Mouse (Mus musculus): ENCODE data around the gene Grem1. TPM values are rescaled to one million over a fixed set of nuclear protein-coding genes. Genes with fewer than 3 reads are reported as not detected.

Gene Grem1
- polyA plus RNA-seq, 1 experiment from 2014 or later = 0.18 TPM

DNA sequence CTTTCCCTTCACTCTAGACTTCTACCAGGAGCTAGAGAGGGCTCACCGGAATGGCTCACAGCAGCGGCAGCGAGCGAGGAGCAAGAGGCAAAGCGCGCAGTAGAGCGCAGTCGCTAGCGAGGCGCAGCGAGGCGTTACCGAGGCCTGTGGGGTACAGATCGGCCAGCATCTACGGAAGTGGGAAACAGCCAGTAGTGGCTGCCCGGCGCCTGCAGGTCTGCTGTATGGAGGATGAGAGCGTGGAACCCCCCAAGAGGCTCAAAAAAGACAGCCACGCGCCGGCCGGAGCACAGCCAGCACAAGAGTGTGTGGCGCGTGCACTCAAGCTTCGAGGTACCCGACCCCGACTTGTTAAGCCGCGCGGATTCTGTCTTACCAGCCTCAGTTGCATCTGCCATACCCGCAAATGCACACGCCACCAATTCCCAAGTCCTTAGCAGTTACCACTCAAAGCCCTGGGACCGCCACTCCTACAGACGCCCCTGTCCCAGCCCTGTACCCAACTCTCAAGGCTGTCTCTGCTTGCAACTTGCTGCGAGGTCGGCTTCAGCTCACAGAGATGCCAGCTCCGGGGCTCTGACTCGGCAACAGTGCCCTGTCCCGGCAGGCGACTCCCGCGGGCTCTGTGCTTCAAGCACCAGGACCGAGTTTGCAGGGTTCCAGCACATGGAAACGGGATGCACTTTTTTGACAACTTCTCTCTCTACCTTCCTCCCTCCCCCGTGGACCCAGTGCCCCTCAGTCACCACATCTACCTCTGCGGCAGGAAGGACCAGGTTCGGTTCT is 728 bp downstream of the Grem1 start:
- DNase-seq (ENCODE audit: low read depth, low spot score) = no peak

DNA sequence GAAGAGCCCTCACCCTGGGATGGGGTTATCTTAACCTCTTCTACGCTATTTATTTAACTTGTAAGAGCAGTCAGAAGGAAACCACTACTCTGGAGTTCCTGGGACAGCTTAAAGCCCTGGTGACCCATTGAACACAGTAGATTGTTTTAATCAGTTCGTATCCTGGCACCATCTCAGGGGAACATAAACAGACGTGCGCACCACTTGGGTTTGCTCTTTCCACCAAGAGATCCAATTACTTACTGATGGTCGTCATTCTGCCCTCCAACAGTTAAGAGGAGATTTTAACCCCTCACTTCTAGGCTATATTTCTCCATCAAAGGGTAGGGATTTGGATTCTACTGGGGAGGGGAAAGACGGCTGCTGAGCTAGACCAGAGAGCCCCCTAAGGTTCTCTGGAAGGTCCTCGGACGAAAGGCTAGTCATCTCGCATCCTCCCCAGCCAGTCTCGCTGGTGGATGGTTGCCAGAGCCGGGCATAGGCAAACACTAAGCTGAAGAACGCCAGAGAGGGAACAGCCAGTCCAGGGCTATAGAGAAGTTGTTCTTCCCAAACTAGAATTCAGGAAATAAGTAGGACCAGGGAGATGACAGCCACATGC is 1.4 kb downstream of the Grem1 start:
- CTCF ChIA-PET = no interaction called here
- TF ChIP-seq CTCF (IDR thresholded peaks at IDR 0.05) = no peak
- POLR2A ChIA-PET = no interaction called here
- in situ Hi-C loops (cut with MboI; ENCODE audit: low pct_unique_long_range_greater_than_20kb) = no loop called here
- DNase-seq (ENCODE audit: low read depth, low spot score) (no peak), ATAC-seq (no peak)
- H3K27me3 ChIP-seq = peaks cover 25% of the 10 kb centered on the region

More for the DNA sequence above, 728 bp downstream of the Grem1 start:
- in situ Hi-C loops (cut with MboI; ENCODE audit: low pct_unique_long_range_greater_than_20kb) = no loop called here
- CTCF ChIA-PET = no interaction called here
- ATAC-seq = peak; percentile 63
- peaks cover 25% of the 10 kb centered on the region for H3K27me3 ChIP-seq
- POLR2A ChIA-PET = no interaction called here
- no peak for TF ChIP-seq CTCF (IDR thresholded peaks at IDR 0.05)

DNA sequence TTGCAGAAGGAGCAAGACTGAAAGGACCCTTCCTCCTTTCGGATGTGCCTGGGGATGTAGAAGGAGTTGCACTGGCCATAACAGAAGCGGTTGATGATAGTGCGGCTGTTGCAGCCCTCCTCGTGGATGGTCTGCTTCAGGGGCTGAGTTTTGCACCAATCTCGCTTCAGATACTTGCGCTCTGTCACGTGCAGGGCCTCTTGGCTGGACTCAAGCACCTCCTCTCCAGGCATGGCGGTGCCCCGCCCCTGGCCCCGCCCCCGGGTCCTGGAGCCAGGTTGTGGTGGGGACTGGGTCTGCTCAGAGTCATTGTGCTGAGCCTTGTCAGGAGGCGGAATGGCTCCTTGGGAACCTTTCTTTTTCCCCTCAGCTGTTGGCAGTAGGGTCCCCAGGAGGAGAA is 8.7 kb downstream of the Grem1 start:
- POLR2A ChIA-PET = no interaction called here
- CTCF ChIA-PET = interaction anchor here (1.0 to 1.7 kb wide), 2 partner anchors 26 to 37 kb away, joined by 3 read pairs; no protein-coding TSS in a partner anchor
- in situ Hi-C loops (cut with MboI; ENCODE audit: low pct_unique_long_range_greater_than_20kb) = no loop called here
- TF ChIP-seq CTCF (IDR thresholded peaks at IDR 0.05) = no peak
- ATAC-seq (no peak), DNase-seq (ENCODE audit: low read depth, low spot score) (no peak)
- H3K27me3 ChIP-seq = peaks cover 15% of the 10 kb centered on the region

DNA sequence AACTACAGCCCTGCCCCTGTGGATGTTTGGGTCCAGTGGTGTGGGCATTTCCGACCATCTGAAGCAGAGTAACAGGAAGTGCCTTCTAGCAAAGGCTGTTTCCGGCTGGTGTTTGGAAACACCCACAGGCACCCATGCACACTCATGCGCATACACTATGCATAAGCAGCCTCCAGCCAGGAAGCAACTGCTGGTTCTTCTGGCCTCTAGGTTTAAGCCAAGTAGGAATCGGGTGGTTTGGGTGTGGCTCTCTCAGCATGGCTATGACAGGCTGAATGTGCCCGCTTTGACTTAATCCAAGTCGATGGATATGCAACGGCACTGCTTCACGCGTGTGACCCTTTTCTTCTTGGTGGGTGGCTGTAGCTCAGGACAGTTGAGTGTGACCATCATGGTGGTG is 9.1 kb downstream of the Grem1 start:
- DNase-seq (ENCODE audit: low read depth, low spot score) (no peak), ATAC-seq (no peak)
- in situ Hi-C loops (cut with MboI; ENCODE audit: low pct_unique_long_range_greater_than_20kb) = no loop called here
- H3K27me3 ChIP-seq = peaks cover 14% of the 10 kb centered on the region
- TF ChIP-seq CTCF (IDR thresholded peaks at IDR 0.05) = no peak
- POLR2A ChIA-PET = no interaction called here
- CTCF ChIA-PET = interaction anchor here (1.0 kb wide), 1 partner anchor 25 kb away, joined by 3 read pairs; no protein-coding TSS in a partner anchor

DNA sequence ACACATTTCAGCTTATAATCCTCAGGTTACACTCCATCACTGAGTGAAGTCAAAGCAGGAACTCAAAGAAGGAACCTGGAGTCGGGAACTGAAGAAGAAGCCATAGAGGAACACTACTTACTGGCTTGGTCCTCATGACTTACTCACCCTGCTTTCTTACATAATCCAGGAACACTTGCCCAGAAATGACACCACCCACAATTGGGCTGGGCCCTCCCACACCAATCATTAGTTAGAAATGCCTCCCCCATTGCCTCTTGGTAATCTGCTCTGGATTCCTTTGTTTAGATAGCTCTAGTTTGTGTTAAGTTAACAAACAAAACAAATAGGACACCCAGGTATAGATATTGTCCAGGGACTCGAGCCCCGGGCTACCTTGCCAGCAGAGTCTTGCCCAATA is 29.9 kb downstream of the Grem1 start:
- TF ChIP-seq CTCF (IDR thresholded peaks at IDR 0.05) = no peak
- ATAC-seq (no peak), DNase-seq (ENCODE audit: low read depth, low spot score) (no peak)
- POLR2A ChIA-PET = no interaction called here
- peaks cover 12% of the 10 kb centered on the region for H3K27me3 ChIP-seq
- in situ Hi-C loops (cut with MboI; ENCODE audit: low pct_unique_long_range_greater_than_20kb) = no loop called here
- CTCF ChIA-PET = interaction anchor here (0.8 kb wide), 1 partner anchor 11 kb away, joined by 3 read pairs; no protein-coding TSS in a partner anchor

DNA sequence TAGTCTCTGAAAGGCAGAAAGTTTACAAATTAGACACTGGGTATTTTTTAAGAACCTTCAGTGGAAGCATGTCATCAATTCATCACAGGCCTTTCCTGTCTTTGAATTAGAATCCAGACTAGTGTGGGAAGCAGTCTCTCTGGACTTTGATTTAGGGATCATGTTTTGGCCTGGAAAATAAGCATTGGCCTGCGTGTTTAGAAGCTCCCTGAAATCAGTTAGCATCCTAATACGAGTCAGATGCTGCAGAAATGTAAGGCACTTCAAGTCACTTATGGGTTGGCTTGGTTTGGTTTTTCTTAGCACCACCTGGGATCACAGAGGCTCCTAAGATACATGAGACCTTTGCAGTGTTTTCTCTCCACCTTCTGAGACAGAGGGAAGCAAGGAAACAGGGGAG is 43.6 kb downstream of the Grem1 start:
- no peak for TF ChIP-seq CTCF (IDR thresholded peaks at IDR 0.05)
- H3K27me3 ChIP-seq = no peaks in the 10 kb centered on the region
- DNase-seq (ENCODE audit: low read depth, low spot score) = no peak
- CTCF ChIA-PET = no interaction called here
- no peak for ATAC-seq
- in situ Hi-C loops (cut with MboI; ENCODE audit: low pct_unique_long_range_greater_than_20kb) = no loop called here
- POLR2A ChIA-PET = interaction anchor here (0.8 kb wide), 1 partner anchor 21 kb away, joined by 3 read pairs; no protein-coding TSS in a partner anchor

DNA sequence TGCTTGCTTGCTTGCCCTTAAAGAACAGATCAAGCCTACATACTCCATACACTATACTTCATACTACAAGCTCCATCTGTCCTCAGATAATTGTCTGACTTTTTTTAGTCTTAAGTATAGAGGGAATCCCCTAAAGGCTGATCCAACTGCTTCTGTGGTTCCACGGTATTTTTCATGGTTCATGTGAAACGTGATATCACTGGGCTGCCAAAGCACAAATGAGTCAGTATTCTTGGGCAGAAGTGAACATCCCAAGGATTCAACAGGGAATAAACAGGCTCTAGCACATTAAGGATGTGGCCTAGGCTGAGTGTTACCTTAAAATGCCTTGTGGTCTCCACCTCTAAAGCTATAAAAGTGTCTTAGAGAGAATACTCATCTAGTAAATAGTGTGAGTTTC is 45.0 kb downstream of the Grem1 start:
- CTCF ChIA-PET = interaction anchor here (1.0 to 1.5 kb wide), 4 partner anchors 10 to 65 kb away, joined by 3 to 4 read pairs (median 3); no protein-coding TSS in a partner anchor
- in situ Hi-C loops (cut with MboI; ENCODE audit: low pct_unique_long_range_greater_than_20kb) = no loop called here
- TF ChIP-seq CTCF (IDR thresholded peaks at IDR 0.05) = no peak
- ATAC-seq (no peak), DNase-seq (ENCODE audit: low read depth, low spot score) (peak; percentile 35)
- POLR2A ChIA-PET = no interaction called here
- no peaks in the 10 kb centered on the region for H3K27me3 ChIP-seq

DNA sequence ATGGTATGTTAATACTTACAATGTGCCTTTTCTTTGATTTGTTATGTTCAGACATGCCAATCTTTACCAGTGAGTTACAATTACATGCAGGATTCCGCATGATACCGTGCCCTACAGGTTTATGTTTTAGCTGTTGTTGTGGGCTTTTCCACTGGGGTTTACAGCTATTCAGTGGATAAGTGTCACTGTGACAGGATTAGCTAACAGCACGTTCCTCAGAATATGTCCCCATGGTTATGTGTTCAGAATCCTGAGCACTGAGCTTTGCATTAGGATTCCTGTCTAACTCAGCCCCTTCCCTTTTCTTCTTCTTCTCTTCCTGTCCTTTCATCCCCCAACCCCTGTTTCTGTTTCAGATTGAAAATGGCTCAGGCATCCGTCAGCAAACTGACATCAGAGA is 50.9 kb downstream of the Grem1 start:
- POLR2A ChIA-PET = interaction anchor here (0.7 kb wide), 2 partner anchors 12 to 244 kb away, joined by 4 to 7 read pairs; no protein-coding TSS in a partner anchor
- in situ Hi-C loops (cut with MboI; ENCODE audit: low pct_unique_long_range_greater_than_20kb) = no loop called here
- no peak for TF ChIP-seq CTCF (IDR thresholded peaks at IDR 0.05)
- CTCF ChIA-PET = interaction anchor here (1.5 kb wide), 1 partner anchor 9 kb away, joined by 5 read pairs; no protein-coding TSS in a partner anchor
- no peaks in the 10 kb centered on the region for H3K27me3 ChIP-seq
- DNase-seq (ENCODE audit: low read depth, low spot score) = no peak
- ATAC-seq = no peak

DNA sequence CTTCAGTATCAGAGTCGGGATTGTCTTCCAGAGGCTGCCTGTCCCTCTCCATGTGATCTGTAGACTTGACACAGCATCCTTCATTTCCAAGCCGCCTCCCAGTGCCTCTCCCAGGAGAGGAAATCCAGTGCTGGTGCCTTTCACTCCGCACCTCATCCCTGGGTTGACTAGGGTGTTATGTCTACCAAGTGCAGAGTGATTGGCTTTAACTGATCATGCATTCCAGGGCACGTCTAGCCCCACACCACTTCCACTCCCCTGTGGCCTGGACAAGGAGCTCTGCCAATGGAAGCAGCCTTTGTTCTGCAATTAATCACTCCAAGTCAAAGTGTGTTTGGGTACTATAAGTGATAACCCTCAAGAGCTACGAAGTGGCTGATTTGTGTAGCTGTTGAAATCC is 56.9 kb downstream of the Grem1 start:
- TF ChIP-seq CTCF (IDR thresholded peaks at IDR 0.05) = no peak
- POLR2A ChIA-PET = no interaction called here
- in situ Hi-C loops (cut with MboI; ENCODE audit: low pct_unique_long_range_greater_than_20kb) = no loop called here
- ATAC-seq (no peak), DNase-seq (ENCODE audit: low read depth, low spot score) (no peak)
- no peaks in the 10 kb centered on the region for H3K27me3 ChIP-seq
- CTCF ChIA-PET = interaction anchor here (1.8 kb wide), 1 partner anchor 11 kb away, joined by 4 read pairs; no protein-coding TSS in a partner anchor

DNA sequence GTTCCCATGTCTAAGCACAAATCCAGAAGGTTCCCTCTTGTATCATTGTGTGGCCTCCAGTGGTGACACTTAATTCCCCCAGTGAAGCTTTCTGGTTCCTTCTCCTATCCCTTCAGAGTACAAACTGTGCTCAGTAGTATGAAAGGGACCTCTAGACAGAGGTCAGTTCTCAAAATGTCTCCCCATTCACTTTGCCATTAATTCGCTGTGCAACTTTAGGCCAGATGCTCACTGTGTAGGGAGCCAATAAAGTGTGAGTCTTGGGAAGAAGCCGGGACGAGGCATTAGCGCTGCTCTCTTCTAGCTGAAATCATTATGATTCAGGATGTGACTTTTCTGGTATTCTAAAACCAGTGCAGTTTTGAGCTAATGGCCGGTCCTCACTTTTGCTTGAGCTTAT is 61.8 kb downstream of the Grem1 start:
- ChIA-PET CTCF (no interaction called here), POLR2A (interaction anchor here (0.5 kb wide), 1 partner anchor 29 kb away, joined by 3 read pairs; no protein-coding TSS in a partner anchor)
- H3K27me3 ChIP-seq = no peaks in the 10 kb centered on the region
- no peak for ATAC-seq
- TF ChIP-seq CTCF (IDR thresholded peaks at IDR 0.05) = no peak
- in situ Hi-C loops (cut with MboI; ENCODE audit: low pct_unique_long_range_greater_than_20kb) = no loop called here
- DNase-seq (ENCODE audit: low read depth, low spot score) = no peak

DNA sequence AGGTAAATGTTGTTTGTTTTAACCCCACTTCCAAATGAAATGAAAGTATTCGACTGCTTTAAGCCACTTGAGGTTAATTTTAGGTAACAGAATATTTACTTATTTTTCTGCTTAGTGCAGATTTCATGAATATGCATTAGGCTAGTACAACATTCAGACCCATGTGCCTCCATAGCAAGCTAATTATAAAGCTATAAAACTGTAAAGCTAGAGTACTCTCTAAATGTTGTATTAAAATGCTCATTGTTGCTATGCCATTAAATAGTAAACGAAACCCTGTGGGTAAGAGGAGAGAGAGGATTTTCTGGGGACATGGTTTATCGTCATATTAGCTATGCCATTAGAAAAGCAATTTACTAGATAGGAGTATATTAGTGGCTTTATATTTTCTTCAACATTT is 62.2 kb downstream of the Grem1 start:
- no peak for TF ChIP-seq CTCF (IDR thresholded peaks at IDR 0.05)
- H3K27me3 ChIP-seq = no peaks in the 10 kb centered on the region
- DNase-seq (ENCODE audit: low read depth, low spot score) = no peak
- ChIA-PET CTCF (no interaction called here), POLR2A (interaction anchor here (0.5 kb wide), 2 partner anchors 11 to 30 kb away, joined by 3 to 4 read pairs; no protein-coding TSS in a partner anchor)
- in situ Hi-C loops (cut with MboI; ENCODE audit: low pct_unique_long_range_greater_than_20kb) = no loop called here
- ATAC-seq = no peak

Other genes with a start within 250 kb of the Grem1 start
- gene Scg5, start 70.5 kb upstream of the Grem1 start, polyA plus RNA-seq (2021) = 0.24 TPM
- 30.1 TPM for gene Arhgap11a, start 90.0 kb upstream of the Grem1 start, polyA plus RNA-seq (2021)

All from Patski (cell line).